Mouse (Mus musculus) limb, embryonic 13.5 days (tissue): ENCODE measurements around the gene Camkk2. TPM values are rescaled to one million over a fixed set of nuclear protein-coding genes. Genes with fewer than 3 reads are reported as not detected.

Source experiments
- ATAC-seq: fragments of 200-750 bp; cut with Nextera tagmentation; 2 replicates; pipeline ENCODE4 v1.8.0; 2017; ENCODE audit warnings: low read depth, moderate number of reproducible peaks, moderate TSS enrichment; ENCODE audit not compliant: low FRiP score
- H3K27ac ChIP-seq: fragments of 300-500 bp; sonication (generic); 2 replicates; pipeline ENCODE4 v1.5.1; 2015; ENCODE audit warnings: inconsistent platforms, mild to moderate bottlenecking, moderate library complexity
- H3K27me3 ChIP-seq: fragments of 300-500 bp; sonication (generic); 2 replicates; pipeline ENCODE4 v1.6.1; 2015; ENCODE audit warnings: mild to moderate bottlenecking, inconsistent platforms
- H3K36me3 ChIP-seq: fragments of 300-500 bp; sonication (generic); 2 replicates; pipeline ENCODE4 v1.6.1; 2015; ENCODE audit warnings: inconsistent platforms, mild to moderate bottlenecking, moderate library complexity
- H3K4me1 ChIP-seq: fragments of 300-500 bp; sonication (generic); 2 replicates; pipeline ENCODE4 v1.6.1; 2015; ENCODE audit warnings: inconsistent platforms
- H3K4me2 ChIP-seq: fragments of 300-500 bp; sonication (generic); replicated peaks from 2 replicates; pipeline ENCODE4 v1.6.1; 2015; ENCODE audit warnings: inconsistent platforms, mild to moderate bottlenecking, moderate library complexity
- H3K4me3 ChIP-seq: fragments of 300-500 bp; sonication (generic); 2 replicates; pipeline ENCODE4 v1.5.1; 2015; ENCODE audit warnings: moderate library complexity, mild to moderate bottlenecking, inconsistent platforms
- H3K9ac ChIP-seq: fragments of 300-500 bp; sonication (generic); 2 replicates; pipeline ENCODE4 v1.6.1; 2015; ENCODE audit warnings: mild to moderate bottlenecking, inconsistent platforms
- H3K9me3 ChIP-seq: fragments of 300-500 bp; sonication (generic); 2 replicates; pipeline ENCODE4 v1.6.1; 2016; ENCODE audit warnings: inconsistent platforms
- WGBS: fragments of 180-500 bp; shearing (Covaris S2); methylation state at CpG from one replicate; pipeline ENCODE4 v1.1.7; 2015; 5-methylcytosine and 5-hydroxymethylcytosine counted together
- polyA plus RNA-seq: library from polyadenylated mRNA; unstranded; fragments of >200 nt; fragmentation: Nextera tagmentation; extraction: Ambion mirVana; gene quantifications from 2 replicates; pipeline ENCODE4 v1.2.1, GENCODE M21; 2015

Gene Camkk2
- polyA plus RNA-seq, 1 experiment from 2014 or later, result 38.0 TPM

DNA sequence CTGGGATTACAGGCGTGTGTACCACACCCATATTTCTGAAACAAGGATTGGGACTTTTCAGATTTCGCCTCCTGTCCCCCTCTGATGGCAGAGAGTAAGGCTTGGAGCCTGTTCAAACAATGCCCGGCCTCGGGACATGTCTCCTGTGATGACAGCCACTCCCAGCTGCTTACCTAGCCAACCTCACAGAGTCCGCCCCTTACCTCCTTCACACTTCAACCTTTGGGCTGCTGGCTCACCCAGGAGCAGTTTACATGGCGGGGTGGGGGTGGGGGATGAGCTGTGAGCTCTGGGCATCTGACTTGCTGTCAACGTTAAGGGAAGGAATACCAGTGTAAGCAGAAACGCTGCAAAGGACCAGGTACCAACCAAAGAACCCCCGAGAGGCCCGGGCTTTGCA, 48.4 kb downstream of the Camkk2 start:
- Histone ChIP-seq H3K9ac (no peak overlapping the region), H3K27ac (no peak overlapping the region), H3K36me3 (peaks cover 8% of the 10 kb centered on the region; the same call in 1 of the 2 replicates), H3K4me2 (no peak overlapping the region), H3K4me3 (no peak overlapping the region), H3K27me3 (no peaks in the 10 kb centered on the region), H3K4me1 (peaks cover 25% of the 10 kb centered on the region), H3K9me3 (no peaks in the 10 kb centered on the region)
- ATAC-seq, result no peak
- 83% methylated on average over 10 of the region's 10 CpGs for WGBS

DNA sequence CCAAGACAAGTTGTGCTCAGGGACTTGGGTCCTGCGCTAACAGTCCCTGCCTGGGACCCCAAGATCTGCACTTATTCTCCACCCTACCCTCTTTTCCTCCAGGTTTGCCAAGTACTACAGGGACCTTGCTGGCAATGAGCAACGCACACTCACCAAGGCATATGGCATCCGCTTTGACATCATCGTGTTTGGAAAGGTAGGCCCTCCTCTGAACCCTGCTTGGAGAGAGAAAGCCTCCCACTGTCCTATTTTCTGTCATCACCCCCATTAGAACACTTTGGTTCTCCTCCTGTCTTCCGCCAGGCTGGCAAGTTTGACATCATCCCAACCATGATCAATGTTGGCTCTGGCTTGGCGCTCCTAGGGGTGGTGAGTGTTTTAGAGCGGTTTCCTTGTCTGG, 52.1 kb downstream of the Camkk2 start:
- Histone ChIP-seq H3K27ac (no peak overlapping the region), H3K4me3 (no peak overlapping the region), H3K9ac (no peak overlapping the region), H3K4me1 (peaks cover 12% of the 10 kb centered on the region), H3K36me3 (peaks cover 8% of the 10 kb centered on the region; the same call in 1 of the 2 replicates), H3K9me3 (peaks cover 3% of the 10 kb centered on the region), H3K27me3 (no peaks in the 10 kb centered on the region), H3K4me2 (no peak overlapping the region)
- WGBS, result 91% methylated on average over 7 of the region's 7 CpGs
- no peak for ATAC-seq

DNA sequence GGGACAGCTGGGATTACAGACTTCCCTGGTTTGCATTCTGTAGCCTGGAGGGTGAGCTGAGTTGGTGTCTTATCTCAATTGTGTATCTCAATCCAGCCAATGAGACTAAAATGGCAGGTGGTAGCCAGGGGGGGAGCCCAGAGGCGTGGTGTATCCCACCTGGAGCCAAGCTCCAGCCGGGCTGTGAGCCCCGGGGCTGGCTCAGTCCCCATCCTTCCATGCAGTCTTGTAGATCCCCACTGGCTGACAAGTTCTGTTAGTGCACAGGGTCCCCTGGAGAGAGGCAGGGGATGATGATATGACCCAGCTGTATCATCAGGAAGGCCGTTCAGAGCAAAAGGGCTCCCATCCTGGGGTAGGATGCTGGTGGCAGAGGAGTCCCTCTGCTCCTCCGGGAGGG, 52.6 kb downstream of the Camkk2 start:
- peaks cover 7% of the 10 kb centered on the region for H3K4me1 ChIP-seq
- 0 out of 2 replicates have a peak overlapping the region, but pooled peaks have one; percentile 43 for H3K9ac ChIP-seq
- WGBS, result 81% methylated on average over 5 of the region's 5 CpGs
- H3K4me2 ChIP-seq, result no peak overlapping the region
- no peak overlapping the region for H3K27ac ChIP-seq
- no peak for ATAC-seq
- H3K4me3 ChIP-seq, result no peak overlapping the region
- peaks cover 3% of the 10 kb centered on the region for H3K9me3 ChIP-seq
- H3K36me3 ChIP-seq, result peaks cover 8% of the 10 kb centered on the region; the same call in 1 of the 2 replicates
- no peaks in the 10 kb centered on the region for H3K27me3 ChIP-seq

DNA sequence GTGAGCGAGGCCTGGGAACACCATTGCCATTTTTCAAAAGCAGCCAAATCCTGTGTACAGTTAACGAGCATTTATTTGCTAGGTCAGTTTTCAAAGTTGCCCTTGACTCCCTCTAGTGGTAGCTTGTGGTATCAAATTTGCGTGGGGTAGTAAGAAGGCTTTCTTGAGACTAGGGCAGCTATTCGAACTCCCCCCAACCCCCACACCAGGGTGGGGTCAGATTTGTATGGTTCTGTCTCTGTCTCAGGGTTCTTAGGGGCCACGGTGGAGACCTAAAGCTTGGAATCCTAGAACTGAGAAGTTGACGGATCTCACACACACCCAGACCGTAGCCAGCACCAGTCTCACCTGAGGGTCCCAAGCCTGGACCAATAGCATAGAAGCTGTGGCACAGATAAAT, 53.1 kb downstream of the Camkk2 start:
- H3K9ac ChIP-seq, result no peak overlapping the region
- peaks cover 3% of the 10 kb centered on the region for H3K9me3 ChIP-seq
- peaks cover 8% of the 10 kb centered on the region; the same call in 1 of the 2 replicates for H3K36me3 ChIP-seq
- H3K27ac ChIP-seq, result no peak overlapping the region
- H3K4me2 ChIP-seq, result no peak overlapping the region
- ATAC-seq, result peak; percentile 11; the same call in 1 of the 2 replicates
- H3K4me3 ChIP-seq, result no peak overlapping the region
- H3K4me1 ChIP-seq, result 0 out of 2 replicates have a peak, but pooled peaks cover 4% of the 10 kb centered on the region
- WGBS, result 22% methylated on average over 7 of the region's 7 CpGs
- H3K27me3 ChIP-seq, result no peaks in the 10 kb centered on the region

DNA sequence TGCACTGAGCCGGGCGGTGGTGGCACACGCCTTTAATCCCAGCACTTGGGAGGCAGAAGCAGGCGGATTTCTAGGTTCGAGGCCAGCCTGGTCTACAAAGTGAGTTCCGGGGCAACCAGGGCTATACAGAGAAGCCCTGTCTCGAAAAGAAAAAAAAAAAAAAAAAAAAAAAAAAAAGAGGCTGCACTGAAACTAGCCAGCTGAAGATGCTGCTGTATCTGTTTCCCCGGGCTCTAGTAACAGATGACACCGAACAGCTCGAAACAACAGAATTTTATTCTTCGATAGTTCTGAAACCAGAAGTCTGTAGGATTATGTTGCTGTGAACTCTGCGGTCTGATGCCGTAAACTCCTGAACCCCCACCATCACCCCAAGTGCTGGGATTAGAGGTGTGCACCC, 53.8 kb downstream of the Camkk2 start:
- Histone ChIP-seq H3K4me2 (no peak overlapping the region), H3K27me3 (no peaks in the 10 kb centered on the region), H3K27ac (no peak overlapping the region), H3K9ac (no peak overlapping the region), H3K9me3 (peaks cover 3% of the 10 kb centered on the region), H3K4me1 (0 out of 2 replicates have a peak, but pooled peaks cover 4% of the 10 kb centered on the region), H3K36me3 (peaks cover 4% of the 10 kb centered on the region; the same call in 1 of the 2 replicates), H3K4me3 (no peak overlapping the region)
- 88% methylated on average over 13 of the region's 13 CpGs for WGBS
- ATAC-seq, result no peak

GRCm38 (mm10) chr5:122719168-122719567, 60.0 kb downstream of the Camkk2 start:
- Histone ChIP-seq H3K4me1 (peaks cover 8% of the 10 kb centered on the region), H3K9me3 (peaks cover 7% of the 10 kb centered on the region), H3K4me3 (no peak overlapping the region), H3K27ac (no peak overlapping the region), H3K4me2 (no peak overlapping the region), H3K36me3 (no peaks in the 10 kb centered on the region), H3K9ac (no peak overlapping the region), H3K27me3 (no peaks in the 10 kb centered on the region)
- no peak for ATAC-seq
- WGBS, result 92% methylated on average over 8 of the region's 8 CpGs

DNA sequence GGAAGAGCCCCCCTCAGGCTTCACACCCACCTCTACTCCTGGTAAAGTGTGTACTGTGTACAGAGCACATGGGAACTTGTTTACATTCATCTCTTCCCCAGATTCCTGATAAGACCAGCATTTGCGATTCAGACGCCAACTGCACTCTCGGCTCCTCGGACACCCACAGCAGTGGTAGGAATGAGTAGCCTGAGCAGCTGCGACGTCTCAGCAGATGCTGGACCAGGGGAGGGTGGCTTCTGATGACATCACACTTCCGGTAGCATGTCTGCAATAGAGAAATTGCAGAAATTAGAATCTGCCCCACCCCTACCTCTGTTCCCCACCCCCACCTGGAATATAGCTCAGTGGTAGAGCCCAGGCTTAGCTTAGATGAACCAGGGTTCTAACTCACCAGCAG, 60.8 kb downstream of the Camkk2 start:
- Histone ChIP-seq H3K36me3 (no peaks in the 10 kb centered on the region), H3K9me3 (peaks cover 7% of the 10 kb centered on the region), H3K9ac (no peak overlapping the region), H3K4me1 (peaks cover 9% of the 10 kb centered on the region), H3K27ac (no peak overlapping the region), H3K27me3 (no peaks in the 10 kb centered on the region), H3K4me3 (no peak overlapping the region), H3K4me2 (no peak overlapping the region)
- ATAC-seq, result no peak
- 77% methylated on average over 7 of the region's 7 CpGs for WGBS

DNA sequence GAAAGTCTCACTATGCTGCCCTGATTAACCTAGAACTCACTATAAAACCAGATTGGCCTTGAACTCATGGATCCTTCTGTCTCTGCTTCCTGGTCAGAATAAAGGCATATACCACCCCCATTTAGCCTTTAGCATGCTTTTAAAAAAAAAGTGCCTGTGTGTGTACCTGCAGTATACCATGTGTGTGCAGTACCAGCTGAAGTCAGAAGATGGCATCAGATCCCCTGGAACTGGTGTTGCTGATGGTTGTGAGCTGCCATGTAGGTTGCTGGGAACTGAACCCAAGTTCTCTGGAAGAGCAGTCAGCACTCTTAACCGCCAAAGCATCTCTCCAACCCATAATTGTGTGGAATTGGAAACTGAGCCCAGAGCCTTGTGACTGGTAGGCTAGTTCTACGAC, 62.4 kb downstream of the Camkk2 start:
- 94% methylated on average over 2 of the region's 2 CpGs for WGBS

GRCm38 (mm10) chr5:122715723-122716122, 63.5 kb downstream of the Camkk2 start:
- Histone ChIP-seq H3K4me3 (no peak overlapping the region), H3K9me3 (peaks cover 4% of the 10 kb centered on the region; the same call in 1 of the 2 replicates), H3K9ac (no peak overlapping the region), H3K36me3 (no peaks in the 10 kb centered on the region), H3K4me2 (no peak overlapping the region), H3K4me1 (peaks cover 9% of the 10 kb centered on the region), H3K27me3 (no peaks in the 10 kb centered on the region), H3K27ac (no peak overlapping the region)
- no peak for ATAC-seq
- 68% methylated on average over 1 of the region's 1 CpGs for whole genome bisulfite sequencing

More for the DNA sequence above, 62.4 kb downstream of the Camkk2 start:
- Histone ChIP-seq H3K4me3 (no peak overlapping the region), H3K27me3 (no peaks in the 10 kb centered on the region), H3K9ac (no peak overlapping the region), H3K27ac (no peak overlapping the region), H3K36me3 (no peaks in the 10 kb centered on the region), H3K4me1 (peaks cover 9% of the 10 kb centered on the region), H3K4me2 (no peak overlapping the region), H3K9me3 (peaks cover 4% of the 10 kb centered on the region; the same call in 1 of the 2 replicates)
- ATAC-seq, result no peak

- no peak overlapping the region for H3K27ac ChIP-seq
- H3K36me3 ChIP-seq, result no peaks in the 10 kb centered on the region
- no peak overlapping the region for H3K9ac ChIP-seq
- no peaks in the 10 kb centered on the region for H3K9me3 ChIP-seq
- peaks cover 8% of the 10 kb centered on the region for H3K4me1 ChIP-seq
- H3K27me3 ChIP-seq, result no peaks in the 10 kb centered on the region
- ATAC-seq, result no peak
- 70% methylated on average over 6 of the region's 6 CpGs for WGBS
- no peak overlapping the region for H3K4me2 ChIP-seq
- no peak overlapping the region for H3K4me3 ChIP-seq
These were observed 70.4 kb downstream of the Camkk2 start for GRCm38 (mm10) chr5:122708819-122709218.

DNA sequence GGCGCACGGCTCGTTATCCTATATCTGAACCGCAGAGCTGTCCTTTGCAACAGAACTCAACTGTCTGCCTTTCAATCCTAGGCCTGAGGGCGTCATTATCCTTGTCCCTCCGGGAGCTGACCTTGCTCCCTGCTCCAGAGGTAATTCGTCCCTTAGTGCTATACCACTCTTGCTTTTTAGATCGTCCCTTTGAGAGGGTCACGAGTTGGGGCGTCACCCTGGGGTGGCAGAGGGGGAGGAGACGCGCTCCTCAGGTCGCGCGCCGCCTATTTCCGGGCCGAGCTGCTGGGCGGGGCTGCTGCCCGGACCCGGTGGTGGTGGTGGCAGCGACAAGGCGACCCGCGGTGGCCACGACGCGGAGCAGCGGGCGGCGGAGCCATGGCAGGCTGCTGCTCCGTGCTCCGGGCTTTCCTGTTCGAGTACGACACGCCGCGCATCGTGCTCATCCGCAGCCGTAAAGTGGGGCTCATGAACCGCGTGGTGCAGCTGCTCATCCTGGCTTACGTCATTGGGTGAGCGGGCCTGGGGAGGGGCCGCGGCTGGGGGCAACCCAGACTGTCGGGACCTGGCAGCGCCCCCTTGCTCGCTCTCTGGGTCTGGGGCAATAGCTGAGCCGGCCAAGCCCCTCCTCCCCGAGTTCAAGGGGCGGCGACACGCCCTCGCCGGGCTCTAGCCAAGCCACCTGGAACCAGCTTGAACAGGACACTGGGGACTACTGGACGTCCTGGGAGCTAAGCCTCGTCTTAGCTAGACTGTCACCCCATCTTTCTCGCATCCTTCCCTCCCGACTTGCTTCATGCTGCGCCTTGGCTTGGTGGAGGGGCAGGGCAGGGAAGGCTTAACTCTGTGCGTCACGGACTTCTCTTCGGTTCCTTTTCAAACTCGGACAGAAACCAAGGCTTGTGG, 71.7 kb downstream of the Camkk2 start, which contains the start of gene P2rx4:
TSS of gene P2rx4 (plus strand) at position 269 of the 906 bp plus-strand sequence.
- Histone ChIP-seq H3K27ac (peak within 1 kb of the TSS; percentile 55; the same call in 1 of the 2 replicates), H3K4me2 (peak within 1 kb of the TSS; percentile 85), H3K27me3 (0 out of 2 replicates have a peak, but pooled peaks cover 4% of the 10 kb centered on the region), H3K4me3 (peak within 1 kb of the TSS; percentile 75), H3K4me1 (peaks cover 8% of the 10 kb centered on the region), H3K36me3 (no peaks in the 10 kb centered on the region), H3K9me3 (no peaks in the 10 kb centered on the region), H3K9ac (peak within 1 kb of the TSS; percentile 85)
- WGBS, result under 1% methylated on average over 66 of the region's 66 CpGs
- peak; percentile 87 for ATAC-seq

GRCm38 (mm10) chr5:122706917-122707275, 72.3 kb downstream of the Camkk2 start:
- peak overlapping the region; percentile 85 for H3K9ac ChIP-seq
- H3K4me2 ChIP-seq, result peak overlapping the region; percentile 85
- H3K36me3 ChIP-seq, result no peaks in the 10 kb centered on the region
- peak overlapping the region; percentile 55; the same call in 1 of the 2 replicates for H3K27ac ChIP-seq
- H3K4me1 ChIP-seq, result peaks cover 8% of the 10 kb centered on the region
- WGBS, result 38% methylated on average over 5 of the region's 5 CpGs
- no peak for ATAC-seq
- no peaks in the 10 kb centered on the region for H3K9me3 ChIP-seq
- 0 out of 2 replicates have a peak, but pooled peaks cover 4% of the 10 kb centered on the region for H3K27me3 ChIP-seq
- H3K4me3 ChIP-seq, result peak overlapping the region; percentile 75
